Mouse (Mus musculus) thymus, postnatal 25 days (tissue): ENCODE measurements around the gene Gm813.

Experiments
- DNase-seq: peaks from one replicate; pipeline ENCODE4 v3.0.0; 2022

Gm813 gene

DNA sequence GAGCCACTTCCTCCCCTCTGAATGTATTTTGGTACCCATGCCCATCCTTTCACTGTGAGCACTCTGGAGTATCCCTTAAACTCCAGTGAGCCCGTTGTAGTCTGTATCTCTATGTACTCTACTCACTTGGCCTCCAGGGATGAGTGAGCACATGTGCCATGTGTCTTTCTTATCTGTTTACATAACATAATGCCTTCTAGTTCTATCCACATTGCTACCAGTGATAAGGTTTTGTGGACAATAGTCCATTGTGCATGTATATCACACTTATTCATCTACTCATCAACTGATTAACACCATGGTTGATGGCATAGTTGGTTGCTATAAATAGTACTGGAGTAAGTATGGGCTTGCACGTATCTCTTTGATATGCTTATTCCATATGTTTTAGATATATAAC is 12.9 kb downstream of the Gm813 start:
- no peak for DNase-seq

DNA sequence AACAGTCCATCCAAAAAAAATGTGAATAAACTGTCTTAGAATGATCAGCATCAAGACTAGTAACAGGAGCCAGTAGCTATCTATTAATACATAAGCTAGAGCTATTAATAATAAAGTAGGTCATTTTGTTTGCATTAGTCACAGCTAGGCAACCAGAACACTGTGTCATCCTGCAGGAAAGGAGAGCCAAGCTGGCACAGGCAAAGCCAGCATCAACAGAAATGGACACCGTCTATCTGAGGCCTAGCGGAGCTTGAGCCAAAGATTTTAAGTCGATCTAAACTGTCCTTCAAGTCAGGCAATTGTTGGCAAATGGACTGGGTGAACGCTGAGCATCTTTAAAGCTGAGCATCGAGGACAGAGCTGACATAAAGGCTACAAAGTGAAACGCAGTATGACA is 15.9 kb downstream of the Gm813 start:
- no peak for DNase-seq

- DNase-seq: no peak
Observed at GRCm38 (mm10) chr16:58591299-58591698, 25.5 kb downstream of the Gm813 start.

DNA sequence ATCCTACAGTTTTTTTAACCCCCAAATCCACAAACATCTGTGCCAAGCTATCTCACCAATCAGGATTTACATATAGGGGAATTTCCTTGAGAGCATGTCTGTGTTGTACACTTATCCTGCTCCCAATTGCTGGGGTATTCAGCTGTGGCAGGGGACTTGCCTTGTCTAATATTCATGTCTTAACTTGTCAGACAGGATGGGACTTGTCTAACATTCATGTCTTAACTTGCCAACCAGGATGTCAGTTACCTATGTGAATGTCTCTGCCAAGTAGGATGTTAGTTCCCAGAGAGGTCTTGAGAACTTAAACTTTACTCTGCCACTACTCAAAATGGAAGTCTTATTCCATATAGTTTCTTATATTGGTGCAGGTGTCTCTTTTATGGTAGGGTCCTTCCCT is 27.3 kb downstream of the Gm813 start:
- no peak for DNase-seq

DNA sequence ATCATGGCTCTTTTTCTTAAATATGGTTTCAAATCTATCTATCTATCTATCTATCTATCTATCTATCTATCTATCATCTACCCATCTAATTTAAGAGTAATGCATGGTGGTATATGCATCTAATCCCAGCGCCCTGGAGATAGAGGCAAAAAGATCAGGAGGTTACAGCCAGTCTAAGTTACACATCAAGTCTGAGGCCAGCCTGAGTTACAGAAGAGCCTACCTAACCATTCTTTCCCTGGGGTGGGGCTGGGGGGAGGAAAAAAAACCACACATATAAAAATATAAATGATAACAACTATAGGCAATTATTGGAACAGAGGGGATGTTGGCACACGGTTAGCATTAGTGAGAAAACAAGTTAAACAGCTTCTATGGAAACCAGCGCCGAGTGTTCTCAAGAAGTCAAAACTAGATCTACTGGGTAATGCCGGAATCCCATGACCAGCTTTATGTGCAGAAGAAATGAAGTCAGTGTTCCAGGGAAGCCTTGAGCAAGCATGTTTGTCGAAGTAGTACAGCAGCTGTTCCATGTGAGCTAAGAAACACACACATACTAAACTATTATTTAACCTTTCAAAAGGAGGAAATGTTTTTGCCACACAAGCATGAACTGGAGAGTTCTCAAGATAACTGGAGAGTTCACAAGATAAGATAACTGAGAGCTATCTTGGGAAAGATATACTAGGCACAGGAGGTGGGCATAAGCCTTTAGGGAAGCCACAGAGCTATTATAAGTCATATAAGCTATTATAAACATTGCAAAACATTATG is 42.6 kb downstream of the Gm813 start:
- no peak for DNase-seq

DNA sequence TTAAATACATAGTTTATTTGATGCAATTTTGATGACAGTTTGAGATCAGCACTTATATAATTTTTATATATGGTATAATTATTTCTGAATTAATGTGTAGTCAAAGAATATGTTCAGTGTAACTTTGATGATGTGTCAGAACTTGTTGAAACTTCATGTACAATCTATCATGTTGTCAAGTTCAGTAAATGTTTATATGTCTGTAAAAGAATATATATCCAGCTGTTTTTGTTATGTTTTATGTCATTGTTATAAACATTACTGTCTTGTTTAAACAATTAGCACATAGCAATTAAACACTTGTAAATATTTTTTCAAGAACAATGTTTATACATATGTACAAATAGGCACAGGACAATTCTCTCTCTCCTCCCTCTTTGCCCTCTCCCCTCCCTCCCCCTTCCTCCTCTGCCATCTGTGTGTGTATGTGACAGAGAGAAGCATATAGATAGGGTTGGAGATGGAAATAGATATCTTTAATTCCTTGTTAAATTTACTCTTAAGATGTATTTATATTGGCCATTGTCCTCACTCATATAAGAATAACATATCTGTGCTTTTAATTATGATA is 46.0 kb downstream of the Gm813 start:
- no peak for DNase-seq
